In the genomic region with DNA sequence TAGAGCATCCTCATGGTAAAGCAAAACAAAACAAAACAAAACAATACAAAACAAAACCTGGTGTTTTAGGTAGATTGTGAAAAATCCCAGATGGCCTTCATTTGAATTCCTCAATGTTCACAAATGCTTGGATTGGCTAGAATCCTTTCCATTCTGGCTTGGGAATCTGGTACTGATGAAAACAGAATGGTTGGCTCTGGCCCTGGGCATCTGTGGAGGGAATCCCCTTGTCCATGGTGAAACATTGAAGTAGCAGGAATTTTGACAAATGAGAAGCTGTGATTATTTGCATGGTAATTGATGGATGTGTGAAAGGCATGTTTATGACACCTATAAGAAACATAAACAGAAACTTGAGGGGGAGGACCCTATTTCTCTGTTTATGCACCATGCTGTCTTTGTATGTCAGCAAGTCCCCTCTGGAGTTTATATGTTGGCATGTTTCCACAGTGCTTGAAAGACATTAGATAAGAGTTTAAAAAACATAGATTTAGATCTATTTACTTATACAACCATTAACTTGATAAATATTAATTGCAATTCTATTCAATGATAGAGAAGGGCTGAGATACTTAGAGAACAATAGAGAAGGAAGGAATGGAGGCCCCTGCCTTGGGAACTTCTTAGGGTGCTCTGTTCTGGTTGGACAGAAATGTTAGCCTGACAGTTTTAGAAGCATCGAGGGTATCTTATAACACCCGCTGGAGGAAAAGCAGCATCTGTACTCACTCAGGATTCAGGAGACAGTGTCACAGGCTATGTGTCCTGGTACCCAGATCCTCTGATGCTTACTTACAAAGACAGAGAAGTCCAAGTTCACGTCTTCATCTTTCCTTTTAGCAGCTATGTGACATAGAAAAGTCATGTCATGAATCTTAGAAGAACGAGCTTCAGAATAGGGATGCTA, we compare ENCODE assay signal across 22 mouse cellular contexts.
DNase-seq lines count a peak whose midpoint lies in the region; ATAC-seq lines count a peak whose summit lies in the region.
"Had no signal": no experiment of that assay in that cellular context is flagged by ENCODE, and none has a peak within 500 bp of the region (broad histone marks: within the 10 kb centered on the region; RNA-seq: fewer than 3 reads in every experiment).

No protein-coding gene starts in this region.

- no peak overlapping the region for H3K4me3 ChIP-seq in lung, embryonic 16.5 days (ENCODE audit: low read length)
- no peak overlapping the region for H3K4me3 ChIP-seq in embryonic facial prominence, embryonic 10.5 days
- H3K4me3 ChIP-seq: embryonic facial prominence, embryonic 15.5 days; erythroblast, embryonic 14.5 days; gastrocnemius, adult 2 months; heart, embryonic 13.5 days; hindbrain, embryonic 15.5 days had no signal

- no peaks in the 10 kb centered on the region for H3K4me1 ChIP-seq in lung, embryonic 16.5 days (replicated peaks; ENCODE audit: control insufficient read depth, insufficient read depth, low read length)
- H3K4me1 ChIP-seq in embryonic facial prominence, embryonic 10.5 days, result no peaks in the 10 kb centered on the region
- H3K4me1 ChIP-seq: embryonic facial prominence, embryonic 15.5 days; heart, embryonic 13.5 days; hindbrain, embryonic 15.5 days had no signal

- H3K9ac ChIP-seq in lung, embryonic 16.5 days (ENCODE audit: low read length), result no peak overlapping the region
- H3K9ac ChIP-seq: embryonic facial prominence, embryonic 15.5 days; heart, embryonic 13.5 days; hindbrain, embryonic 15.5 days had no signal

- no peak for ATAC-seq in cerebellum, adult (ENCODE audit: insufficient number of reproducible peaks, low FRiP score, low TSS enrichment)
- ATAC-seq in lung, embryonic 16.5 days (ENCODE audit: low read depth), result peak; percentile 88
- ATAC-seq: CD4-positive, CD25-positive, alpha-beta regulatory T cell, adult 4 months; intestine, embryonic 16.5 days had no signal

- WGBS in lung, embryonic 16.5 days, result 27% methylated on average over 4 of the region's 4 CpGs
- 83% methylated on average over 4 of the region's 4 CpGs for WGBS in embryonic facial prominence, embryonic 10.5 days

- H3K4me2 ChIP-seq in lung, embryonic 16.5 days (ENCODE audit: low read depth, low read length), result no peak overlapping the region
- H3K4me2 ChIP-seq: embryonic facial prominence, embryonic 15.5 days; heart, embryonic 13.5 days; hindbrain, embryonic 15.5 days had no signal

- H3K9me3 ChIP-seq in lung, embryonic 16.5 days (ENCODE audit: control insufficient read depth, low read length), result no peaks in the 10 kb centered on the region
- no peaks in the 10 kb centered on the region for H3K9me3 ChIP-seq in embryonic facial prominence, embryonic 10.5 days
- H3K9me3 ChIP-seq: embryonic facial prominence, embryonic 15.5 days; G1E; heart, embryonic 13.5 days; hindbrain, embryonic 15.5 days had no signal

- H3K36me3 ChIP-seq in lung, embryonic 16.5 days (ENCODE audit: control insufficient read depth, insufficient read depth, low read length), result no peaks in the 10 kb centered on the region
- H3K36me3 ChIP-seq in embryonic facial prominence, embryonic 10.5 days (replicated peaks), result no peaks in the 10 kb centered on the region
- H3K36me3 ChIP-seq: embryonic facial prominence, embryonic 15.5 days; G1E; heart, embryonic 13.5 days; hindbrain, embryonic 15.5 days had no signal

- H3K27me3 ChIP-seq in lung, embryonic 16.5 days (ENCODE audit: control insufficient read depth, insufficient read depth, low read depth, low read length), result no peaks in the 10 kb centered on the region
- no peaks in the 10 kb centered on the region for H3K27me3 ChIP-seq in embryonic facial prominence, embryonic 10.5 days (replicated peaks; ENCODE audit: low read depth, poor library complexity, severe bottlenecking)
- H3K27me3 ChIP-seq: embryonic facial prominence, embryonic 15.5 days; heart, embryonic 13.5 days; hindbrain, embryonic 15.5 days had no signal

- no peak overlapping the region for H3K27ac ChIP-seq in lung, embryonic 16.5 days (ENCODE audit: low read length)
- no peak overlapping the region for H3K27ac ChIP-seq in embryonic facial prominence, embryonic 10.5 days (replicated peaks)
- H3K27ac ChIP-seq: embryonic facial prominence, embryonic 15.5 days; gastrocnemius, adult 2 months; heart, embryonic 13.5 days; hindbrain, embryonic 15.5 days had no signal

- peak; percentile 10 for DNase-seq in cerebellum, postnatal 10 days
- peak; percentile 28 to 42 for DNase-seq in layer of hippocampus, postnatal 10 days (ENCODE audit: low spot score in 2 of 2)
- DNase-seq in layer of hippocampus, adult 8-10 months (ENCODE audit: low spot score in 2 of 2), result no peak
- DNase-seq in lung, postnatal 14 days, result no peak
- DNase-seq in embryonic facial prominence, embryonic 10.5 days (ENCODE audit: low spot score), result no peak
- DNase-seq: adrenal gland, adult 8-10 months; adrenal gland, postnatal 36 days; B cell, adult 2 months; cerebellum, adult 18-20 months; cerebellum, adult 9-11 months; gastrocnemius, adult 2 months; gastrocnemius, postnatal 25 days; heart, postnatal 36 days had no signal

Comparison
In these comparisons a context has a peak if more than half of its experiments do, and no peak if none do; other contexts are left out.
1. DNase-seq: peak in cerebellum, postnatal 10 days (2 of 2) and layer of hippocampus, postnatal 10 days (2 of 2); none in layer of hippocampus, adult 8-10 months (0 of 2), lung, postnatal 14 days (single experiment) and embryonic facial prominence, embryonic 10.5 days (single experiment).